Mouse (Mus musculus) heart, adult 2 months (tissue): ENCODE measurements around the gene Mdga2.

Source experiments
- CTCF ChIP-seq: fragments of 200-600 bp; IDR thresholded peaks from 2 replicates; pipeline ENCODE4 v1.8.1; 2022; ENCODE audit warnings: antibody characterized with exemption, mild to moderate bottlenecking, moderate library complexity
- EP300 ChIP-seq: fragments of 200-500 bp; IDR thresholded peaks from 2 replicates; pipeline ENCODE4 v1.6.1; 2011; ENCODE audit warnings: low read depth, low read length, control low read depth; ENCODE audit not compliant: insufficient read depth
- POLR2A ChIP-seq: fragments of 200-500 bp; IDR thresholded peaks from 2 replicates; pipeline ENCODE4 v1.6.1; 2011; ENCODE audit warnings: mild to moderate bottlenecking, low read depth, low read length, control low read depth; ENCODE audit not compliant: insufficient read depth

DNA sequence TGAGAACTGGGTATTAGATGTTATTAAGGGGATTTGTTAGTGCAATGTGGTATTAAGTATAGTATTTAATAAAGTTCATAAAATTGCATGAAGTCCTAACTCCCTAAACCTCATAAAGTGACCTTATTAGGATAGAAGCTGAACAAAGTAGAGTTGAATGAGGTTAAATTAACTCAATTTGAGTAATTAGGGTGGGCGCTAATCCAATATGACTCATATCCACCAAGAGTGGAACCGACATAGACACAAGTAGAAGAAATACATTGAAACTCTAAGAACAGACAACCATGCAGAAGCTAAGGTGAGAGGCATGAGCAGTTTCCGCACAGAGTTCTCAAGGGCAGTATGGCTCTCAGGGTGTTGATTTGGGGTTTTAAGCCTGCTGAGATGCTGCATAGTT, 165.7 kb downstream of the Mdga2 start:
- TF ChIP-seq CTCF: no peak
- TF ChIP-seq POLR2A: no peak
- TF ChIP-seq EP300: no peak
